Mouse (Mus musculus): ENCODE data around the gene Ngdn. TPM values are rescaled to one million over a fixed set of nuclear protein-coding genes. Genes with fewer than 3 reads are reported as not detected.
"Not testable (repeated sequence)": the region's sequence is repeated elsewhere in the genome, so short reads cannot be mapped to it uniquely, and the experiment has no call there.

Gene Ngdn
- polyA plus RNA-seq, 1 experiment from 2014 or later = 55.5 TPM

DNA sequence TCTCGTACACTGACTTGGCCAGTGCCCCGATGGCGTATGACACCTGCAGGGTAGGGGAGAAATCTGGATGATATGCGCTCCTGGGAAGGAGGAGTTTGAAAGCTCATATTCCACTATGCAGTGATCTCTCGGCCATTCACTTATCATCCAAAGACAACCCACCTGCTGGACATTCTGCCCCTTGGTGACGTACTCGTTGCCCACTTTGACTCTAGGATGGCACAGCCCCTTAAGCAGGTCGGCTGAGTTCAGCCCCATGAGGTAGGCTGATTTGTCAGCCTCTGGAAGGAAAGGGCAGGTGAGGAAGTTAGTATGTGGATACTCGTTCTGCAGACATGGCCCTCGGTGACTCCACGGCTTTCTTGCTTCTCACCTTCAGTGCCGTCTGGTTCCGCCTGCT lies 26.4 kb upstream of the Ngdn start:
- Histone ChIP-seq H3K27ac (no peak overlapping the region), H3K4me3 (replicated peaks) (no peak overlapping the region), H3K27me3 (no peaks in the 10 kb centered on the region), H3K36me3 (no peaks in the 10 kb centered on the region), H3K9me3 (replicated peaks) (no peaks in the 10 kb centered on the region), H3K4me2 (no peak overlapping the region), H3K9ac (no peak overlapping the region), H3K4me1 (replicated peaks) (no peaks in the 10 kb centered on the region)
- WGBS (ENCODE audit: insufficient replicate concordance) = 69% methylated on average over 13 of the region's 13 CpGs
- ATAC-seq (ENCODE audit: low read depth) (no peak), DNase-seq (no peak)

DNA sequence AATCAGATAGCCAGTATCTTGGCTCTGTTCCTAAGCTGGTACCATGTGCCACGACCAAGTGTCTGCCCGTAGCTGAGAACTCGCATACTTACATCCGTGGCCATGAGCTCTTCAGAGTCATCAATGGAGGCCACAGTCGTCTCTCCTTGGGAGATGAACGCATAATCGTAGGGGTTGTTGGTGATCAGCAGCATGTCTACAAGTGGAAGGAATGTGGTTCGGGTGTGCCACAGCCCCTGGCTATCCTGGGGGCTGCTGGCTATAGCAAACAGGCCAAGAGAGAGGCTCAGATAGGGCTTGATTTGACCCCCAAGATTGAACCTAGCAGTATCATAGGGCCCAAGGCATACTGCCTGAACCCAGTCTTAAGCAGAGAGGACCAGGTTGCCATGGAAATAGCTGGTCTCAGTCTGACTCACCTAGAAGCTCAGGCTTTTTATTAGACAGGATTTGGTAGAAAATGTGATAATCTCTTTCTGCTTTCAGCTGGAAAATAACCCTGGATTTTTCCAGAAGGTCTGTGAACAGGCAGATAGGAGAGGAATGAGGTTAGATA lies 25.3 kb upstream of the Ngdn start:
- no peak overlapping the region for H3K27ac ChIP-seq
- H3K4me3 ChIP-seq (replicated peaks) = no peak overlapping the region
- WGBS (ENCODE audit: insufficient replicate concordance) = 68% methylated on average over 8 of the region's 8 CpGs
- no peak overlapping the region for H3K9ac ChIP-seq
- H3K9me3 ChIP-seq (replicated peaks) = no peaks in the 10 kb centered on the region
- no peak for DNase-seq
- no peaks in the 10 kb centered on the region for H3K36me3 ChIP-seq
- no peaks in the 10 kb centered on the region for H3K27me3 ChIP-seq
- ATAC-seq (ENCODE audit: low read depth) = no peak
- no peak overlapping the region for H3K4me2 ChIP-seq
- no peaks in the 10 kb centered on the region for H3K4me1 ChIP-seq (replicated peaks)

- H3K9me3 ChIP-seq (replicated peaks) = no peaks in the 10 kb centered on the region
- no peaks in the 10 kb centered on the region for H3K4me1 ChIP-seq (replicated peaks)
- H3K4me2 ChIP-seq = no peak overlapping the region
- no peak overlapping the region for H3K27ac ChIP-seq
- no peaks in the 10 kb centered on the region for H3K36me3 ChIP-seq
- peaks cover 6% of the 10 kb centered on the region; the same call in 1 of the 2 replicates for H3K27me3 ChIP-seq
- H3K4me3 ChIP-seq (replicated peaks) = no peak overlapping the region
- ATAC-seq (ENCODE audit: low read depth) (no peak), DNase-seq (no peak)
- WGBS (ENCODE audit: insufficient replicate concordance) = 78% methylated on average over 10 of the region's 10 CpGs
- H3K9ac ChIP-seq = no peak overlapping the region
Measured at GRCm38 (mm10) chr14:54992196-54992595, 23.1 kb upstream of the Ngdn start.

DNA sequence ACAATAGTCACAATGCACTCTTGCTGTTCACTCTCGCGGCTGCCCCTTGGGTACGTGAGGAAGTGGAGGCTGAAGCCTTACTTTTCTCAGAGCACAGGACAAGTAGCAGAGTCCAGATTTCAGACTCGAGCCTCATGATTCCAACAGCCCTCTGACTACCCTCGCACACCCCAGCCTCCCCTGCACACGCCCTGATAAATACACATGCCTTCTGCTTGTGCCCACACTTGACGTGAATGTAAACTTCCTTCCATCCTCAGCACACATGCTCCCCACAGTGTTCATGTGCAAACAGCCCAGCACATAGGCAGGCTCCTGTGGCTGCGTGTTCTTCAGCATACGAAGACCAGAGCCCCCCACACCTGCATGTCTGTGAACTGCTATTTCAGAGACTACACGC lies 21.6 kb upstream of the Ngdn start:
- ATAC-seq (ENCODE audit: low read depth) (no peak), DNase-seq (no peak)
- Histone ChIP-seq H3K9me3 (replicated peaks) (no peaks in the 10 kb centered on the region), H3K4me2 (no peak overlapping the region), H3K9ac (no peak overlapping the region), H3K27me3 (peaks cover 10% of the 10 kb centered on the region), H3K27ac (no peak overlapping the region), H3K4me1 (replicated peaks) (no peaks in the 10 kb centered on the region), H3K36me3 (no peaks in the 10 kb centered on the region), H3K4me3 (replicated peaks) (no peak overlapping the region)
- WGBS (ENCODE audit: insufficient replicate concordance) = 54% methylated on average over 10 of the region's 10 CpGs

DNA sequence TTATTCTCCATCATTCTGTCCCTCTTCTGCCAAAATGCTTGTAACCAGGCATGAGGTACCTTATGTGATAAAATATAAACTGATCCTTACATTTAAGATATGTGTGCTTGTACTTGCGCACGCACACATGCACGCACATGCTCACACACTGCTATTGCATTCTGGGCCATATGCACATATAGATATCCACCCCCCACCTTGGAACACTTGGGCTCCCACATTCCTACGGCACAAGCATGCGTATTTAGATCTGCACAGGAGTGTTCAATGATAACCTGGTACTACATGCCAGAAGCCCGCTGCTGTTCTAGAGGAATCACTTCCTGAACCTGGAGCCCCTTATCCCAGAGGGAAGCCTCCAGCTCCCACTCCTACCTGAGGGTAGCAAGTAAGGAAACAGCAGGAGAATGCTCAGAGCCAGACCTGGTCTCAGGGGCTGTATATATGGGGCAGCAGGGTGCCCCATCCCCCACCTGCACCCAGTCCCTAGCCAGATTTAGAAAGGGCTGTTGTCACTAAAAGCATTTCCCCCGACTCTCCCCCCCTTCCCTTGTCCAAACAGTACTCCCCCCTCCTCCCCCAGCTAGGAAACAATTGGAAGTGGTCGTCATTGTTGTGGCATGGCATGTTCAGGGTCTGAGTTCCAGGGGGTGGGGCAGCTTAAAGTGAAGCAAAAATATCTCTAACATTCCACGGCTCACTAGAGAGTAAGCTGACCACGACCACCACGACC lies 21.0 kb upstream of the Ngdn start, which contains the start of gene Myh7:
Gene Myh7 (minus strand): TSS at position 491 of the 733 bp plus-strand sequence.
- H3K4me3 ChIP-seq (replicated peaks) = no peak within 1 kb of the TSS

GRCm38 (mm10) chr14:54994869-54995186 lies 20.4 kb upstream of the Ngdn start:
- ATAC-seq (ENCODE audit: low read depth) = no peak
- H3K36me3 ChIP-seq = no peaks in the 10 kb centered on the region
- H3K4me3 ChIP-seq (replicated peaks) = no peak overlapping the region
- no peaks in the 10 kb centered on the region for H3K9me3 ChIP-seq (replicated peaks)
- no peak overlapping the region for H3K9ac ChIP-seq
- DNase-seq = no peak
- H3K27ac ChIP-seq = no peak overlapping the region
- no peak overlapping the region for H3K4me2 ChIP-seq
- peaks cover 10% of the 10 kb centered on the region for H3K27me3 ChIP-seq
- no peaks in the 10 kb centered on the region for H3K4me1 ChIP-seq (replicated peaks)

More for the DNA sequence above, 21.0 kb upstream of the Ngdn start, which contains the start of gene Myh7:
- Histone ChIP-seq H3K9me3 (replicated peaks) (no peaks in the 10 kb centered on the region), H3K27ac (no peak within 1 kb of the TSS), H3K36me3 (no peaks in the 10 kb centered on the region), H3K4me1 (replicated peaks) (no peaks in the 10 kb centered on the region), H3K9ac (no peak within 1 kb of the TSS), H3K27me3 (peaks cover 10% of the 10 kb centered on the region), H3K4me2 (no peak within 1 kb of the TSS)
- DNase-seq (no peak), ATAC-seq (ENCODE audit: low read depth) (no peak)
- WGBS (ENCODE audit: insufficient replicate concordance) = 46% methylated on average over 11 of the region's 11 CpGs

- DNase-seq (no peak), ATAC-seq (ENCODE audit: low read depth) (no peak)
- no peak overlapping the region for H3K9ac ChIP-seq
- H3K4me3 ChIP-seq (replicated peaks) = no peak overlapping the region
- H3K36me3 ChIP-seq = no peaks in the 10 kb centered on the region
- H3K27me3 ChIP-seq = peaks cover 10% of the 10 kb centered on the region
- H3K27ac ChIP-seq = no peak overlapping the region
- 52% methylated on average over 14 of the region's 14 CpGs for WGBS (ENCODE audit: insufficient replicate concordance)
- no peaks in the 10 kb centered on the region for H3K4me1 ChIP-seq (replicated peaks)
- H3K4me2 ChIP-seq = no peak overlapping the region
- no peaks in the 10 kb centered on the region for H3K9me3 ChIP-seq (replicated peaks)
Measured at GRCm38 (mm10) chr14:54995457-54996138, 19.7 kb upstream of the Ngdn start.

- ATAC-seq (ENCODE audit: low read depth) = no peak
Measured at GRCm38 (mm10) chr14:54996793-54997192, 18.5 kb upstream of the Ngdn start.

GRCm38 (mm10) chr14:54997297-54997696 lies 18.0 kb upstream of the Ngdn start:
- no peak overlapping the region for H3K27ac ChIP-seq
- H3K4me3 ChIP-seq (replicated peaks) = no peak overlapping the region
- WGBS (ENCODE audit: insufficient replicate concordance) = 61% methylated on average over 4 of the region's 4 CpGs

More at GRCm38 (mm10) chr14:54996793-54997192, 18.5 kb upstream of the Ngdn start:
- Histone ChIP-seq H3K27me3 (peaks cover 10% of the 10 kb centered on the region), H3K4me3 (replicated peaks) (no peak overlapping the region), H3K9me3 (replicated peaks) (no peaks in the 10 kb centered on the region), H3K27ac (no peak overlapping the region), H3K4me2 (no peak overlapping the region), H3K9ac (no peak overlapping the region), H3K36me3 (no peaks in the 10 kb centered on the region), H3K4me1 (replicated peaks) (no peaks in the 10 kb centered on the region)
- WGBS (ENCODE audit: insufficient replicate concordance) = 59% methylated on average over 9 of the region's 9 CpGs
- no peak for DNase-seq

GRCm38 (mm10) chr14:54998680-54999079 lies 16.6 kb upstream of the Ngdn start:
- no peak overlapping the region for H3K4me3 ChIP-seq (replicated peaks)

More at GRCm38 (mm10) chr14:54997297-54997696, 18.0 kb upstream of the Ngdn start:
- peaks cover 2% of the 10 kb centered on the region; the same call in 1 of the 2 replicates for H3K4me1 ChIP-seq (replicated peaks)
- no peak overlapping the region for H3K9ac ChIP-seq
- ATAC-seq (ENCODE audit: low read depth) (no peak), DNase-seq (no peak)
- H3K27me3 ChIP-seq = peaks cover 10% of the 10 kb centered on the region
- no peaks in the 10 kb centered on the region for H3K9me3 ChIP-seq (replicated peaks)
- no peak overlapping the region for H3K4me2 ChIP-seq
- no peaks in the 10 kb centered on the region for H3K36me3 ChIP-seq

GRCm38 (mm10) chr14:54999868-55000267 lies 15.4 kb upstream of the Ngdn start:
- H3K4me2 ChIP-seq; H3K9ac ChIP-seq; H3K9me3 ChIP-seq (replicated peaks); DNase-seq; H3K36me3 ChIP-seq; H3K27me3 ChIP-seq; H3K4me3 ChIP-seq (replicated peaks); H3K27ac ChIP-seq; ATAC-seq (ENCODE audit: low read depth): not testable (repeated sequence)
- WGBS (ENCODE audit: insufficient replicate concordance) = 75% methylated on average over 5 of the region's 5 CpGs
- peaks cover 24% of the 10 kb centered on the region for H3K4me1 ChIP-seq (replicated peaks)

More at GRCm38 (mm10) chr14:54998680-54999079, 16.6 kb upstream of the Ngdn start:
- peaks cover 13% of the 10 kb centered on the region for H3K4me1 ChIP-seq (replicated peaks)
- H3K27ac ChIP-seq = no peak overlapping the region
- no peaks in the 10 kb centered on the region for H3K36me3 ChIP-seq
- DNase-seq = no peak
- H3K4me2 ChIP-seq = no peak overlapping the region
- H3K27me3 ChIP-seq = peaks cover 10% of the 10 kb centered on the region
- no peaks in the 10 kb centered on the region for H3K9me3 ChIP-seq (replicated peaks)
- H3K9ac ChIP-seq = no peak overlapping the region
- ATAC-seq (ENCODE audit: low read depth) = no peak

All from liver, embryonic 13.5 days (tissue).